Mouse (Mus musculus): ENCODE results near the gene Ninl.
"Not testable (repeated sequence)": the region's sequence is repeated elsewhere in the genome, so short reads cannot be mapped to it uniquely, and the experiment has no call there.

Ninl gene

DNA sequence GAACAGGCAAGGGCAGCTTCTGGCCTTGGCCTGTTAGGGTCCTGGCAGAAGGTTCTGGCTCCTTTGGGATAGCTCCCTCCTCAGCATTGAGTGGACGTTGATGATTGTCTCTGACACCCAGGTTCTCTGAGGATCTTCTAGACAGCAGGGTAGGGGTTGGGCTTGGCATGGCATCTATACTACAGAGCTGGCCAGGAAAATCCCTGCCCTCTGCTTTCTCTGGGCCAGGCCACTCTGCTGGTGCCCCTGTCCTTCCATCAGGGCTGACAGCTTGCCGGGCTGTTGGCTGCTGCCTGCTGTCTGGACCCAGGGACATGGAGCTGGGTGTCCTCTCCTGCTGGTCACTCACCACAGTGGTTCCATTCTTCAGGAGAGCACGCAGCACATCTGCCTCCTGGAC lies 89.5 kb downstream of the Ninl start:
- DNase-seq (ENCODE audit: low spot score in 2 of 2), result no peak

- no peak for DNase-seq (ENCODE audit: low spot score in 2 of 2)
Measured at GRCm38 (mm10) chr2:150948786-150949185, 90.4 kb downstream of the Ninl start.

GRCm38 (mm10) chr2:150947880-150948611 lies 91.1 kb downstream of the Ninl start:
- not testable (repeated sequence) for DNase-seq (ENCODE audit: low spot score in 2 of 2)

- DNase-seq (ENCODE audit: low spot score in 2 of 2), result not testable (repeated sequence)
Measured at GRCm38 (mm10) chr2:150947341-150947740, 91.8 kb downstream of the Ninl start.

GRCm38 (mm10) chr2:150944017-150944416 lies 95.2 kb downstream of the Ninl start:
- DNase-seq (ENCODE audit: low spot score in 2 of 2), result no peak

GRCm38 (mm10) chr2:150934659-150935058 lies 104.5 kb downstream of the Ninl start:
- DNase-seq (ENCODE audit: low spot score in 2 of 2), result no peak

- DNase-seq (ENCODE audit: low spot score in 2 of 2), result no peak
Measured at GRCm38 (mm10) chr2:150933482-150933881, 105.7 kb downstream of the Ninl start.

DNA sequence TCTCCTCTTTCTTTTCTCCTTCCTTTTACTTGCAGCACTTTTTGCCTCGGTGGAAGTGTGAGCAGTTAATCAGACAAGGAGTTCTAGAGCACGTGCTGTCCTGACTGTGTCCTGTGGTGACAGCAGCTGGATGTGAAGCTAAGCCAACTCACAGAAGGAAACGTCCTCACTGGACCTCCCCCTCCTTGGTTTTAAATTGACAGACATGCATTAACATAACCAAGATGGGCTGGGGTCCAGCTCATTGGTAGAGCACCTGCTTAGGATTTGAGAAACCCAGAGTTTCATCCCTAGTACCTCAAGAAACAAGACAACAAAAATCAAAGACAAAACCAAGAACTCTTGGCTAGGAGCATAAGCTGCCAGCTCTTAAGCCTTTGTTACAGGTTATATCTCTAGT lies 108.4 kb downstream of the Ninl start:
- no peak for DNase-seq (ENCODE audit: low spot score in 2 of 2)

- DNase-seq (ENCODE audit: low spot score in 2 of 2), result no peak
Measured at GRCm38 (mm10) chr2:150929156-150929555, 110.0 kb downstream of the Ninl start.

- DNase-seq (ENCODE audit: low spot score in 2 of 2), result no peak
Measured at GRCm38 (mm10) chr2:150927038-150927720, 112.0 kb downstream of the Ninl start.

- DNase-seq (ENCODE audit: low spot score in 2 of 2), result no peak
Measured at GRCm38 (mm10) chr2:150923505-150923904, 115.7 kb downstream of the Ninl start.

GRCm38 (mm10) chr2:150923026-150923425 lies 116.2 kb downstream of the Ninl start:
- DNase-seq (ENCODE audit: low spot score in 2 of 2), result no peak

GRCm38 (mm10) chr2:150922165-150922564 lies 117.0 kb downstream of the Ninl start:
- no peak for DNase-seq (ENCODE audit: low spot score in 2 of 2)

- no peak for DNase-seq (ENCODE audit: low spot score in 2 of 2)
Measured at GRCm38 (mm10) chr2:150921697-150922096, 117.5 kb downstream of the Ninl start.

GRCm38 (mm10) chr2:150920543-150920942 lies 118.6 kb downstream of the Ninl start:
- DNase-seq (ENCODE audit: low spot score in 2 of 2), result no peak

DNA sequence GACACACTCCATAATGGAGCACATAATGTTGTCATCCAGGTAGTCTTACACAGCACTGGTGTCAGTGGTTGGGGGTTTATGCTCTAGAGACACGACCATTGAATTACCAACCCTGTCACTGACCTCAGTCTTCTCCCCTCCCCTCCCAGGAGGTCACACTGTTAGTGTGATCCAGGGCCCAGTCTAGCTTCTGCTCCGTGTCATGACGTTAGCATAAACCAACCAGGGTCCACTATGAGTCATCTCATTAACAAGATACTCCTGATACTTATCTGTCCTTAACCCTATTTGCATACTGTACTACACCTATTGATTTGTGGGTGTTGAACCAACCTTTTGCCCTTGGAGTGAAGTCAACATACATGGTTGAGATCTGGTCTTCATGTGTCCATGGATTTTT lies 120.5 kb downstream of the Ninl start:
- no peak for DNase-seq (ENCODE audit: low spot score in 2 of 2)

DNA sequence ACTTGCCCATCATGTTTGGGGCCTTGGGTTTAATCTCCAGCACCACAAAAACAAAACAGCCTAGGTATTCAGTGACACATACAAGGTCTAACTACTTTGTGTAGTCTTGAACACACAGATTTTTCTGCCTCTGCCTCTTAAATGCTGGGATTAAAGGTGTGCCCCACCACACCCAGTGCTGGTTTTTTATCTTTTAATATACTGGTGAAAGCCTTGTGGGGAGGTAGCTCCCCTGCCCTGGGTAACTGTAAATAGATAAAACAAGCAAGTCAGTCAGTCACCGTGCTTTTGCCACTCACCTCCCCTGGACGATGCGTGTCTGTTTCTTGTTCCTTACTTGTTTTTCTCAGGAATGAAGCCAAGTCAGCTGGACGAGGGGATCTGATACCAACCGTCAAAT lies 123.4 kb downstream of the Ninl start:
- DNase-seq (ENCODE audit: low spot score in 2 of 2), result no peak

GRCm38 (mm10) chr2:150914781-150915515 lies 124.2 kb downstream of the Ninl start:
- no peak for DNase-seq (ENCODE audit: low spot score in 2 of 2)

DNA sequence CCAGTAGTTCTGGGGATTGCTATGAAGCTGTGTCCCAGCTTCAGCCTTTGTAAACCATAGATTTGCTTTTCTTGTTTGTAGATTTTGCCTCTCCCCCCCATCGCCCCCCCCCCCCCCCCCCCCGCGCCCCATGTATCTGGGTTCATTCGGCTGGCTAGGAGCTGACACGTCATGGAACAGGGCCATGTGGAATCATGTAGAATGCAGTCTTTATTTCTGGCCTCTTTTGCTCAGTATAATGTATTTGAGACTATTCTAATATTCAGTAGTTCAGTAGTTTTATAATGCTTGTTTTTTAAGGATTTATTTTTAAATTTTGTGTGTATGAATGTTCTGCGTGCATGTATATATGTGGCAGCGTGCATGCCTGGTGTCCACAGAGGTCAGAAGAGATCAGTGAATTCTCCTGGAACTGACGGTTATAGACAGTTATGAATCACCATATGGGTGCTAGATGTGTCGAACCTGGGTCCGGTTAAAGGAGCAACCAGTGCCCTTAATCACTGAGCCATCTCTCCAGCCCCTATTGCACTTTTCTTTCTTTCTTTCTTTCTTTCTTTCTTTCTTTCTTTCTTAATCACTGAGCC lies 128.8 kb downstream of the Ninl start:
- DNase-seq (ENCODE audit: low spot score in 2 of 2), result no peak

DNA sequence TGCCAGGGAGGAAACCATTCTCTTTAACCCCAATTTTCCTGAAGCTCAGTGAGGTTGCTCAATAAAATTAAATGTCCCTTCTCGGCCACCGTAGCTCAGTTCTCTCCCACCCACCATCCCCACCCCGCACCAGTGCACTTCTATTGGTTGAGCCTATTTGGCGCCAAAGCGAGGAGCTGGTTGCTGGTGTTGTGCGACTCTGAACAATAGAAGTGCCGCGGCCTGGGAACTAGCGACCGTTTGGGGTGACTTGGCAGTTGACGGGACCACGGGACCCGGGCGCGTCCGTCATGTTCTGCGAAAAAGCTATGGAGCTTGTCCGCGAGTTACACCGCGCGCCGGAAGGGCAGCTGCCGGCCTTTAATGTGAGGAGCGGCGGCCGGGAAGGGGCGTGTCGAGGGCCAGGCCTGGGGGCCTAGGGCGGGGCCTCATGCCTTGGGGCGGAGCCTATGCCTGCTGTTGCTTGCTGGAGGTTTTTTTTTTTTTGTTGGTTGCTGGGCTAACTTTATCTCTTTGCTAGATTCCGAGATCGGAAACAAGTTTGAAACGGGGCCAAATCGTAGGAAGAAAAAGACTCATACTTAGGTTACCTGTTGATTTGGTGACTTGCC lies 129.6 kb downstream of the Ninl start:
- DNase-seq (ENCODE audit: low spot score in 2 of 2), result peak; percentile 95 to 96

DNA sequence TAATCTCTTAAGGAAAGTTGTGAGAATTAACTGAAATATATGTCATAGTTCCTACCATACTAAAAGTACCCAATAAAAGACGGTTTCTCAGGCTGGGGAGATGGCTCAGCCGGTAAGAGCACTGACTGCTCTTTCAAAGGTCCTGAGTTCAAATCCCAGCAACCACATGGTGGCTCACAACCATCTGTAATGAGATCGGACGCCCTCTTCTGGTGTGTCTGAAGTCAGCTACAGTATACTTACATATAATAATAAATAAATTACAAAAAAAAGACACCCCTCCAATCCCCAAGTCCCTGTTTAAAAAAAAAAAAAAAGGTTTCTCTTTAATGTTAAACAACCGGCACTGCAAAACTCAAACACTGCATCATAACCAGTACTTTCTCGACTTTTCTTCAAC lies 130.3 kb downstream of the Ninl start:
- not testable (repeated sequence) for DNase-seq (ENCODE audit: low spot score in 2 of 2)

DNA sequence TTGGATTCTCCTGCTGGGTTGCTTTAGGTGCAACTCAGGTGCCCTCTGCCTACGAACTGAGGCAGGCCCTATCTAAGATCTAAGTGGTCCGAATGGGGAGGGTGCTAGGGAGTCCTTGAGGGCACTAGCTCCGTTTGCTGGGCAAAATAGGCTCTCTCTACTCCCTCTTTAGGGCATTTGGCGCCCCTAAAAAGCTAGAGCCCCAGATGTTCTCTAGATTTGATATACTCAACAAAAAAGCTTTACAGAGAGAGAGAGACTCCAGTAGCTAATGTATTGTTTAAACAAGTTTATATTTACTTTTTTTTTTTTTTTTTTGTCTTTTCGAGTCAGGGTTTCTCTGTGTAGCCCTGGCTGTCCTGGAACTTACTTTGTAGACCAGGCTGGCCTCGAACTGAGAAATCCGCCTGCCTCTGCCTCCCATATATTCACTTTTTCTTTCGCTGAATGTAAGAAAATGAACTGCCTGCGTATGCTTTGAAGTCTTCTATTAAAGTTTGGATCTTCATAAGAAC lies 134.2 kb downstream of the Ninl start, which contains the start of gene Gins1:
TSS of gene Gins1 (plus strand) at position 465 of the 515 bp plus-strand sequence.
- DNase-seq (ENCODE audit: low spot score in 2 of 2), result no peak

All from spleen, postnatal 4 days (tissue).